Mouse (Mus musculus) embryonic facial prominence, embryonic 15.5 days (tissue): ENCODE measurements around the gene Fyn. TPM values are rescaled to one million over a fixed set of nuclear protein-coding genes. Genes with fewer than 3 reads are reported as not detected.

Source experiments
- ATAC-seq: fragments of 200-750 bp; cut with Nextera tagmentation; 2 replicates; pipeline ENCODE4 v1.8.0; 2017; ENCODE audit warnings: low read depth, moderate TSS enrichment; ENCODE audit not compliant: insufficient number of reproducible peaks, low FRiP score, low TSS enrichment
- H3K27ac ChIP-seq: fragments of 300-500 bp; sonication (generic); replicated peaks from 2 replicates; pipeline ENCODE4 v1.5.1; 2015; ENCODE audit warnings: mild to moderate bottlenecking, inconsistent platforms
- H3K27me3 ChIP-seq: fragments of 300-500 bp; sonication (generic); 2 replicates; pipeline ENCODE4 v1.6.1; 2015; ENCODE audit warnings: inconsistent platforms
- H3K36me3 ChIP-seq: fragments of 300-500 bp; sonication (generic); 2 replicates; pipeline ENCODE4 v1.6.1; 2015; ENCODE audit warnings: mild to moderate bottlenecking, inconsistent platforms
- H3K4me1 ChIP-seq: fragments of 300-500 bp; sonication (generic); 2 replicates; pipeline ENCODE4 v1.6.1; 2015; ENCODE audit warnings: inconsistent platforms
- H3K4me2 ChIP-seq: fragments of 300-500 bp; sonication (generic); replicated peaks from 2 replicates; pipeline ENCODE4 v1.6.1; 2015; ENCODE audit warnings: mild to moderate bottlenecking, inconsistent platforms
- H3K4me3 ChIP-seq: fragments of 300-500 bp; sonication (generic); replicated peaks from 2 replicates; pipeline ENCODE4 v1.5.1; 2015; ENCODE audit warnings: mild to moderate bottlenecking, inconsistent platforms
- H3K9ac ChIP-seq: fragments of 300-500 bp; sonication (generic); 2 replicates; pipeline ENCODE4 v1.6.1; 2015; ENCODE audit warnings: inconsistent platforms
- H3K9me3 ChIP-seq: fragments of 300-500 bp; sonication (generic); replicated peaks from 2 replicates; pipeline ENCODE4 v1.6.1; 2016; ENCODE audit warnings: inconsistent platforms
- WGBS: fragments of 180-500 bp; shearing (Covaris S2); methylation state at CpG from one replicate; pipeline ENCODE4 v1.1.7; 2015; 5-methylcytosine and 5-hydroxymethylcytosine counted together
- polyA plus RNA-seq: library from polyadenylated mRNA; unstranded; fragments of >200 nt; fragmentation: Nextera tagmentation; extraction: Ambion mirVana; gene quantifications from 2 replicates; pipeline ENCODE4 v1.2.1, GENCODE M21; 2015

The Fyn gene
- polyA plus RNA-seq, 1 experiment from 2014 or later: 42.8 TPM

GRCm38 (mm10) chr10:39460621-39461020, 92.0 kb downstream of the Fyn start:
- Histone ChIP-seq H3K4me1 (peaks cover 45% of the 10 kb centered on the region), H3K4me3 (no peak overlapping the region), H3K9me3 (no peaks in the 10 kb centered on the region), H3K27me3 (no peaks in the 10 kb centered on the region), H3K4me2 (no peak overlapping the region), H3K9ac (no peak overlapping the region), H3K27ac (no peak overlapping the region), H3K36me3 (no peaks in the 10 kb centered on the region; the same call in 1 of the 2 replicates)
- WGBS: 68% methylated on average over 2 of the region's 2 CpGs
- ATAC-seq: no peak

GRCm38 (mm10) chr10:39461909-39462308, 93.3 kb downstream of the Fyn start:
- no peaks in the 10 kb centered on the region for H3K36me3 ChIP-seq
- no peak overlapping the region for H3K27ac ChIP-seq
- H3K27me3 ChIP-seq: no peaks in the 10 kb centered on the region
- H3K9ac ChIP-seq: no peak overlapping the region
- H3K9me3 ChIP-seq: no peaks in the 10 kb centered on the region
- no peak overlapping the region for H3K4me2 ChIP-seq
- H3K4me1 ChIP-seq: peaks cover 45% of the 10 kb centered on the region
- 60% methylated on average over 5 of the region's 5 CpGs for WGBS
- no peak for ATAC-seq
- no peak overlapping the region for H3K4me3 ChIP-seq

- Histone ChIP-seq H3K4me1 (peaks cover 48% of the 10 kb centered on the region), H3K27ac (no peak overlapping the region), H3K4me3 (no peak overlapping the region), H3K9me3 (no peaks in the 10 kb centered on the region), H3K36me3 (no peaks in the 10 kb centered on the region), H3K4me2 (no peak overlapping the region), H3K27me3 (no peaks in the 10 kb centered on the region), H3K9ac (no peak overlapping the region)
- ATAC-seq: no peak
- WGBS: 54% methylated on average over 8 of the region's 8 CpGs
Observed at GRCm38 (mm10) chr10:39462711-39463110, 94.1 kb downstream of the Fyn start.

- no peak for ATAC-seq
- 84% methylated on average over 5 of the region's 5 CpGs for WGBS
- Histone ChIP-seq H3K4me3 (no peak overlapping the region), H3K4me1 (peaks cover 36% of the 10 kb centered on the region), H3K9me3 (no peaks in the 10 kb centered on the region), H3K27ac (no peak overlapping the region), H3K27me3 (no peaks in the 10 kb centered on the region), H3K36me3 (no peaks in the 10 kb centered on the region), H3K4me2 (no peak overlapping the region), H3K9ac (no peak overlapping the region)
Observed at GRCm38 (mm10) chr10:39464383-39464782, 95.7 kb downstream of the Fyn start.

GRCm38 (mm10) chr10:39467317-39467716, 98.7 kb downstream of the Fyn start:
- Histone ChIP-seq H3K4me3 (no peak overlapping the region), H3K4me1 (peaks cover 37% of the 10 kb centered on the region)
- ATAC-seq: no peak

GRCm38 (mm10) chr10:39467821-39468220, 99.2 kb downstream of the Fyn start:
- Histone ChIP-seq H3K9ac (no peak overlapping the region), H3K4me1 (peaks cover 33% of the 10 kb centered on the region), H3K36me3 (no peaks in the 10 kb centered on the region), H3K4me2 (no peak overlapping the region), H3K27me3 (no peaks in the 10 kb centered on the region), H3K9me3 (no peaks in the 10 kb centered on the region), H3K27ac (no peak overlapping the region), H3K4me3 (no peak overlapping the region)
- 88% methylated on average over 7 of the region's 7 CpGs for WGBS
- ATAC-seq: no peak

More at GRCm38 (mm10) chr10:39467317-39467716, 98.7 kb downstream of the Fyn start:
- Histone ChIP-seq H3K9ac (no peak overlapping the region), H3K27ac (no peak overlapping the region), H3K4me2 (no peak overlapping the region), H3K27me3 (no peaks in the 10 kb centered on the region), H3K36me3 (no peaks in the 10 kb centered on the region), H3K9me3 (no peaks in the 10 kb centered on the region)
- WGBS: 66% methylated on average over 6 of the region's 6 CpGs

- H3K4me2 ChIP-seq: no peak overlapping the region
- H3K4me3 ChIP-seq: no peak overlapping the region
- no peaks in the 10 kb centered on the region for H3K36me3 ChIP-seq
- no peaks in the 10 kb centered on the region for H3K9me3 ChIP-seq
- no peak overlapping the region for H3K27ac ChIP-seq
- 86% methylated on average over 3 of the region's 3 CpGs for WGBS
- no peak overlapping the region for H3K9ac ChIP-seq
- peaks cover 31% of the 10 kb centered on the region for H3K4me1 ChIP-seq
- H3K27me3 ChIP-seq: no peaks in the 10 kb centered on the region
- ATAC-seq: no peak
Observed at GRCm38 (mm10) chr10:39468576-39468975, 99.9 kb downstream of the Fyn start.

GRCm38 (mm10) chr10:39469341-39469740, 100.7 kb downstream of the Fyn start:
- no peaks in the 10 kb centered on the region for H3K9me3 ChIP-seq
- no peak overlapping the region for H3K27ac ChIP-seq
- H3K9ac ChIP-seq: no peak overlapping the region
- no peak overlapping the region for H3K4me3 ChIP-seq
- H3K27me3 ChIP-seq: no peaks in the 10 kb centered on the region
- WGBS: 64% methylated on average over 7 of the region's 7 CpGs
- no peaks in the 10 kb centered on the region for H3K36me3 ChIP-seq
- ATAC-seq: no peak
- H3K4me1 ChIP-seq: peaks cover 31% of the 10 kb centered on the region
- H3K4me2 ChIP-seq: no peak overlapping the region

- 86% methylated on average over 7 of the region's 7 CpGs for WGBS
- Histone ChIP-seq H3K27ac (no peak overlapping the region), H3K4me2 (no peak overlapping the region)
Observed at GRCm38 (mm10) chr10:39470321-39470720, 101.7 kb downstream of the Fyn start.

GRCm38 (mm10) chr10:39471040-39471713, 102.5 kb downstream of the Fyn start:
- no peaks in the 10 kb centered on the region for H3K27me3 ChIP-seq
- H3K9me3 ChIP-seq: no peaks in the 10 kb centered on the region
- no peak for ATAC-seq
- 73% methylated on average over 7 of the region's 7 CpGs for WGBS
- peaks cover 31% of the 10 kb centered on the region for H3K4me1 ChIP-seq
- H3K9ac ChIP-seq: no peak overlapping the region
- H3K27ac ChIP-seq: peak overlapping the region; percentile 49; the same call in 1 of the 2 replicates
- no peak overlapping the region for H3K4me3 ChIP-seq
- H3K36me3 ChIP-seq: no peaks in the 10 kb centered on the region
- no peak overlapping the region for H3K4me2 ChIP-seq

More at GRCm38 (mm10) chr10:39470321-39470720, 101.7 kb downstream of the Fyn start:
- H3K4me3 ChIP-seq: no peak overlapping the region
- no peaks in the 10 kb centered on the region for H3K27me3 ChIP-seq
- H3K4me1 ChIP-seq: peaks cover 31% of the 10 kb centered on the region
- no peaks in the 10 kb centered on the region for H3K9me3 ChIP-seq
- no peaks in the 10 kb centered on the region for H3K36me3 ChIP-seq
- no peak overlapping the region for H3K9ac ChIP-seq
- no peak for ATAC-seq

- H3K4me1 ChIP-seq: peaks cover 31% of the 10 kb centered on the region
- 42% methylated on average over 15 of the region's 15 CpGs for WGBS
- 0 out of 2 replicates have a peak overlapping the region, but pooled peaks have one; percentile 19 for H3K4me2 ChIP-seq
- H3K9ac ChIP-seq: no peak overlapping the region
- no peaks in the 10 kb centered on the region for H3K9me3 ChIP-seq
- no peak overlapping the region for H3K4me3 ChIP-seq
- H3K27me3 ChIP-seq: no peaks in the 10 kb centered on the region
- no peaks in the 10 kb centered on the region for H3K36me3 ChIP-seq
- 0 out of 2 replicates have a peak, but pooled peaks have one; percentile 15 for ATAC-seq
- H3K27ac ChIP-seq: peak overlapping the region; percentile 49
Observed at GRCm38 (mm10) chr10:39471714-39472531, 103.3 kb downstream of the Fyn start.
